In genomic region chr6:120715227-120715626, GRCm38 (mm10) we compare ENCODE assay signal across 11 mouse cellular contexts. TPM values are rescaled to one million over a fixed set of nuclear protein-coding genes. Genes with fewer than 3 reads are reported as not detected.
DNase-seq lines count a peak whose midpoint lies in the region; ATAC-seq and TF ChIP-seq lines count a peak whose summit lies in the region.
"Had no signal": no experiment of that assay in that cellular context is flagged by ENCODE, and none has a peak within 500 bp of the region (broad histone marks: within the 10 kb centered on the region; RNA-seq: fewer than 3 reads in every experiment).

No protein-coding gene starts in this region.

- no peak for TF ChIP-seq CTCF in olfactory bulb, adult 2 months (IDR thresholded peaks at IDR 0.05; ENCODE audit: insufficient read depth, low read depth, low read length)

- no peak overlapping the region for H3K9ac ChIP-seq in heart, embryonic 12.5 days
- no peak overlapping the region for H3K9ac ChIP-seq in midbrain, embryonic 11.5 days (ENCODE audit: low read length)
- no peak overlapping the region for H3K9ac ChIP-seq in midbrain, embryonic 15.5 days
- H3K9ac ChIP-seq: limb, embryonic 12.5 days had no signal

- H3K4me2 ChIP-seq in heart, embryonic 12.5 days: no peak overlapping the region
- no peak overlapping the region for H3K4me2 ChIP-seq in midbrain, embryonic 11.5 days
- no peak overlapping the region for H3K4me2 ChIP-seq in midbrain, embryonic 15.5 days
- H3K4me2 ChIP-seq: limb, embryonic 12.5 days had no signal

- H3K4me3 ChIP-seq in heart, embryonic 12.5 days: no peak overlapping the region
- no peak overlapping the region for H3K4me3 ChIP-seq in midbrain, embryonic 11.5 days (ENCODE audit: low read depth, low read length)
- no peak overlapping the region for H3K4me3 ChIP-seq in midbrain, embryonic 15.5 days
- no peak overlapping the region for H3K4me3 ChIP-seq in olfactory bulb, adult 2 months (ENCODE audit: insufficient read depth, low read depth, low read length)
- H3K4me3 ChIP-seq: limb, embryonic 12.5 days had no signal

- WGBS in heart, embryonic 12.5 days: 86% methylated on average over 5 of the region's 5 CpGs
- 62% methylated on average over 5 of the region's 5 CpGs for WGBS in midbrain, embryonic 11.5 days
- 58% methylated on average over 5 of the region's 5 CpGs for WGBS in midbrain, embryonic 15.5 days
- WGBS in olfactory bulb, adult 2 months: 79% methylated on average over 5 of the region's 5 CpGs

- DNase-seq in heart, adult 11 months: peak; percentile 60
- peak; percentile 87 for DNase-seq in midbrain, embryonic 11.5 days (ENCODE audit: low spot score, missing footprints)
- peak; percentile 27 for DNase-seq in forelimb bud, embryonic 11.5 days (ENCODE audit: low read depth, low spot score)
- no peak for DNase-seq in heart, adult 9 months (ENCODE audit: low spot score in 2 of 2)
- DNase-seq in right cerebral cortex, postnatal 10 days (ENCODE audit: low spot score in 2 of 2): no peak

- no peaks in the 10 kb centered on the region for H3K9me3 ChIP-seq in heart, embryonic 12.5 days (replicated peaks)
- no peaks in the 10 kb centered on the region for H3K9me3 ChIP-seq in midbrain, embryonic 11.5 days (ENCODE audit: control insufficient read depth, low read length)
- H3K9me3 ChIP-seq in midbrain, embryonic 15.5 days: no peaks in the 10 kb centered on the region
- H3K9me3 ChIP-seq: limb, embryonic 12.5 days had no signal

- H3K27me3 ChIP-seq in heart, embryonic 12.5 days (replicated peaks): no peaks in the 10 kb centered on the region
- H3K27me3 ChIP-seq in midbrain, embryonic 11.5 days (ENCODE audit: control insufficient read depth, insufficient read depth, low read length): no peaks in the 10 kb centered on the region
- no peaks in the 10 kb centered on the region for H3K27me3 ChIP-seq in midbrain, embryonic 15.5 days (replicated peaks)
- H3K27me3 ChIP-seq: limb, embryonic 12.5 days had no signal

- H3K27ac ChIP-seq in heart, embryonic 12.5 days (ENCODE audit: poor library complexity, severe bottlenecking): no peak overlapping the region
- peak overlapping the region; percentile 81 for H3K27ac ChIP-seq in midbrain, embryonic 11.5 days (ENCODE audit: low read depth, low read length)
- no peak overlapping the region for H3K27ac ChIP-seq in midbrain, embryonic 15.5 days
- peak overlapping the region; percentile 37; the same call in 1 of the 2 replicates for H3K27ac ChIP-seq in olfactory bulb, adult 2 months (ENCODE audit: insufficient read depth, low read depth, low read length)
- H3K27ac ChIP-seq: limb, embryonic 12.5 days had no signal

- H3K4me1 ChIP-seq in heart, embryonic 12.5 days (replicated peaks): no peaks in the 10 kb centered on the region; the same call in 1 of the 2 replicates
- peaks cover 26% of the 10 kb centered on the region for H3K4me1 ChIP-seq in midbrain, embryonic 11.5 days (ENCODE audit: control insufficient read depth, insufficient read depth, low read length)
- H3K4me1 ChIP-seq in midbrain, embryonic 15.5 days: peaks cover 18% of the 10 kb centered on the region
- peaks cover 3% of the 10 kb centered on the region for H3K4me1 ChIP-seq in olfactory bulb, adult 2 months (ENCODE audit: control insufficient read depth, insufficient read depth, low read length)

- no peak for ATAC-seq in heart, embryonic 12.5 days (ENCODE audit: insufficient number of reproducible peaks, low FRiP score)
- 0 out of 2 replicates have a peak, but pooled peaks have one; percentile 7 for ATAC-seq in midbrain, embryonic 11.5 days (ENCODE audit: low FRiP score)
- no peak for ATAC-seq in midbrain, embryonic 15.5 days (replicated peaks)
- ATAC-seq: activated CD4-positive, CD25-positive, alpha-beta regulatory T cell, adult 4 months; inflammation-experienced regulatory T-cells, adult 6 months had no signal

- no peak for TF ChIP-seq POLR2A in olfactory bulb, adult 2 months (IDR thresholded peaks at IDR 0.05; ENCODE audit: insufficient read depth, low read depth, low read length)

- no peaks in the 10 kb centered on the region for H3K36me3 ChIP-seq in heart, embryonic 12.5 days
- H3K36me3 ChIP-seq in midbrain, embryonic 11.5 days (ENCODE audit: control insufficient read depth, insufficient read depth, low read length): no peaks in the 10 kb centered on the region
- no peaks in the 10 kb centered on the region for H3K36me3 ChIP-seq in midbrain, embryonic 15.5 days (replicated peaks)
- H3K36me3 ChIP-seq: limb, embryonic 12.5 days had no signal

RNA-seq across cellular contexts. Expression of gene Cecr2, which starts 49.1 kb away (rescaled TPM):
- polyA plus RNA-seq in heart, embryonic 12.5 days (2016; fragmentation: Nextera tagmentation; extraction: Ambion mirVana): 1.4 and 1.9 TPM in 2 replicates
- polyA plus RNA-seq in midbrain, embryonic 11.5 days (2014; fragmentation: Nextera tagmentation; extraction: Ambion mirVana): 20.6 and 20.9 TPM in 2 replicates
- polyA plus RNA-seq in midbrain, embryonic 15.5 days (2015; fragmentation: Nextera tagmentation; extraction: Ambion mirVana): 2.2 and 2.7 TPM in 2 replicates
- polyA plus RNA-seq in olfactory bulb, adult 2 months (2012; ENCODE audit: insufficient read depth, insufficient read length, low replicate concordance, missing spikeins): not detected in 2 replicates

RNA-seq across cellular contexts. Expression of gene Slc25a18, which starts 58.2 kb away (rescaled TPM):
- 0.28 TPM in 1 of 2 replicates, not detected in the other for polyA plus RNA-seq in heart, embryonic 12.5 days (2016; fragmentation: Nextera tagmentation; extraction: Ambion mirVana)
- polyA plus RNA-seq in midbrain, embryonic 11.5 days (2014; fragmentation: Nextera tagmentation; extraction: Ambion mirVana): 0.90 and 1.4 TPM in 2 replicates
- polyA plus RNA-seq in midbrain, embryonic 15.5 days (2015; fragmentation: Nextera tagmentation; extraction: Ambion mirVana): 9.8 and 12.5 TPM in 2 replicates
- polyA plus RNA-seq in olfactory bulb, adult 2 months (2012; ENCODE audit: insufficient read depth, insufficient read length, low replicate concordance, missing spikeins): not detected in 2 replicates
- polyA plus RNA-seq: limb, embryonic 12.5 days had no signal

Comparison
In these comparisons a context has a peak if more than half of its experiments do, and no peak if none do; other contexts are left out.
1. DNase-seq: peak in heart, adult 11 months (single experiment), midbrain, embryonic 11.5 days (single experiment) and forelimb bud, embryonic 11.5 days (single experiment); none in heart, adult 9 months (0 of 2) and right cerebral cortex, postnatal 10 days (0 of 2).
2. H3K27ac ChIP-seq: peak in midbrain, embryonic 11.5 days (single experiment) and olfactory bulb, adult 2 months (single experiment); none in heart, embryonic 12.5 days (single experiment) and midbrain, embryonic 15.5 days (single experiment).